Mouse (Mus musculus): ENCODE measurements around the gene Tm4sf5.
"Not testable (repeated sequence)": the region's sequence is repeated elsewhere in the genome, so short reads cannot be mapped to it uniquely, and the experiment has no call there.

Tm4sf5 gene

GRCm38 (mm10) chr11:70509753-70510564 is 4.9 kb downstream of the Tm4sf5 start:
- peak; percentile 37 for DNase-seq (ENCODE audit: inconsistent ontology term)

- DNase-seq (ENCODE audit: inconsistent ontology term), result no peak
Measured at GRCm38 (mm10) chr11:70511242-70511641, 6.2 kb downstream of the Tm4sf5 start.

- no peak for DNase-seq (ENCODE audit: inconsistent ontology term)
Measured at GRCm38 (mm10) chr11:70511825-70512224, 6.8 kb downstream of the Tm4sf5 start.

- DNase-seq (ENCODE audit: inconsistent ontology term), result no peak
Measured at GRCm38 (mm10) chr11:70512709-70513342, 7.8 kb downstream of the Tm4sf5 start.

- DNase-seq (ENCODE audit: inconsistent ontology term), result no peak
Measured at GRCm38 (mm10) chr11:70513520-70513919, 8.5 kb downstream of the Tm4sf5 start.

- no peak for DNase-seq (ENCODE audit: inconsistent ontology term)
Measured at GRCm38 (mm10) chr11:70514288-70514687, 9.2 kb downstream of the Tm4sf5 start, which contains the start of gene Vmo1. TSS of gene Vmo1 (minus strand) at chr11:70514616.

GRCm38 (mm10) chr11:70516352-70516751 is 11.3 kb downstream of the Tm4sf5 start:
- DNase-seq (ENCODE audit: inconsistent ontology term), result peak; percentile 53

GRCm38 (mm10) chr11:70518436-70518835 is 13.4 kb downstream of the Tm4sf5 start:
- DNase-seq (ENCODE audit: inconsistent ontology term), result no peak

- DNase-seq (ENCODE audit: inconsistent ontology term), result no peak
Measured at GRCm38 (mm10) chr11:70518923-70519322, 13.9 kb downstream of the Tm4sf5 start, which contains the start of gene Gltpd2. TSS of gene Gltpd2 (plus strand) at chr11:70519196.

- peak; percentile 27 for DNase-seq (ENCODE audit: inconsistent ontology term)
Measured at GRCm38 (mm10) chr11:70520178-70520769, 15.2 kb downstream of the Tm4sf5 start.

- DNase-seq (ENCODE audit: inconsistent ontology term), result not testable (repeated sequence)
Measured at GRCm38 (mm10) chr11:70523306-70523989, 18.4 kb downstream of the Tm4sf5 start.

GRCm38 (mm10) chr11:70524782-70525181 is 19.7 kb downstream of the Tm4sf5 start:
- DNase-seq (ENCODE audit: inconsistent ontology term), result no peak

- DNase-seq (ENCODE audit: inconsistent ontology term), result peak; percentile 96
Measured at GRCm38 (mm10) chr11:70525184-70525678, 20.2 kb downstream of the Tm4sf5 start, which contains the start of gene Psmb6. TSS of gene Psmb6 (plus strand) at chr11:70525367.

GRCm38 (mm10) chr11:70525726-70526125 is 20.7 kb downstream of the Tm4sf5 start:
- peak; percentile 9 for DNase-seq (ENCODE audit: inconsistent ontology term)

- no peak for DNase-seq (ENCODE audit: inconsistent ontology term)
Measured at GRCm38 (mm10) chr11:70526211-70526610, 21.2 kb downstream of the Tm4sf5 start.

- DNase-seq (ENCODE audit: inconsistent ontology term), result no peak
Measured at GRCm38 (mm10) chr11:70528610-70529009, 23.6 kb downstream of the Tm4sf5 start.

GRCm38 (mm10) chr11:70531065-70531464 is 26.0 kb downstream of the Tm4sf5 start:
- not testable (repeated sequence) for DNase-seq (ENCODE audit: inconsistent ontology term)

- no peak for DNase-seq (ENCODE audit: inconsistent ontology term)
Measured at GRCm38 (mm10) chr11:70532839-70533238, 27.8 kb downstream of the Tm4sf5 start, which contains the start of gene Gm40193. TSS of gene Gm40193 (minus strand) at chr11:70532939.

GRCm38 (mm10) chr11:70539423-70539822 is 34.4 kb downstream of the Tm4sf5 start:
- DNase-seq (ENCODE audit: inconsistent ontology term), result peak; percentile 13

- peak; percentile 97 for DNase-seq (ENCODE audit: inconsistent ontology term)
Measured at GRCm38 (mm10) chr11:70539877-70540587, 35.0 kb downstream of the Tm4sf5 start, which contains the start of gene Pld2. TSS of gene Pld2 (plus strand) at chr11:70540064.

- no peak for DNase-seq (ENCODE audit: inconsistent ontology term)
Measured at GRCm38 (mm10) chr11:70540928-70541327, 35.9 kb downstream of the Tm4sf5 start.

Measured in Muller cell, postnatal 12 days (primary cell).